Mouse (Mus musculus) lung, embryonic 15.5 days (tissue): ENCODE data around the gene Sf3b3. TPM values are rescaled to one million over a fixed set of nuclear protein-coding genes. Genes with fewer than 3 reads are reported as not detected.
A peak's percentile ranks its signal among the peaks of the same experiment; 100 is the strongest.
"Not testable (repeated sequence)": the region's sequence is repeated elsewhere in the genome, so short reads cannot be mapped to it uniquely, and the experiment has no call there.

Experiments used
- ATAC-seq: fragments of 200-750 bp; cut with Nextera tagmentation; 2 replicates; pipeline ENCODE4 v1.8.0; 2017; ENCODE audit warnings: moderate number of reproducible peaks, borderline replicate concordance; ENCODE audit not compliant: low FRiP score, low TSS enrichment; ENCODE audit errors: extremely low read depth
- H3K27ac ChIP-seq: fragments of 300-500 bp; sonication (generic); 2 replicates; pipeline ENCODE4 v1.5.1; 2015; ENCODE audit warnings: moderate library complexity, mild to moderate bottlenecking, inconsistent platforms
- H3K27me3 ChIP-seq: fragments of 300-500 bp; sonication (generic); 2 replicates; pipeline ENCODE4 v1.6.1; 2015; ENCODE audit warnings: inconsistent platforms
- H3K36me3 ChIP-seq: fragments of 300-500 bp; sonication (generic); 2 replicates; pipeline ENCODE4 v1.6.1; 2015; ENCODE audit warnings: inconsistent platforms
- H3K4me1 ChIP-seq: fragments of 300-500 bp; sonication (generic); 2 replicates; pipeline ENCODE4 v1.6.1; 2015; ENCODE audit warnings: inconsistent platforms
- H3K4me2 ChIP-seq: fragments of 300-500 bp; sonication (generic); 2 replicates; pipeline ENCODE4 v1.6.1; 2015; ENCODE audit warnings: inconsistent platforms, mild to moderate bottlenecking, moderate library complexity
- H3K4me3 ChIP-seq: fragments of 300-500 bp; sonication (generic); 2 replicates; pipeline ENCODE4 v1.5.1; 2015; ENCODE audit warnings: mild to moderate bottlenecking, inconsistent platforms
- H3K9ac ChIP-seq: fragments of 300-500 bp; sonication (generic); 2 replicates; pipeline ENCODE4 v1.6.1; 2015; ENCODE audit warnings: inconsistent platforms
- H3K9me3 ChIP-seq: fragments of 300-500 bp; sonication (generic); 2 replicates; pipeline ENCODE4 v1.6.1; 2016; ENCODE audit warnings: inconsistent platforms
- WGBS: fragments of 180-500 bp; shearing (Covaris S2); methylation state at CpG from one replicate; pipeline ENCODE4 v1.1.7; 2015; 5-methylcytosine and 5-hydroxymethylcytosine counted together
- polyA plus RNA-seq: library from polyadenylated mRNA; unstranded; fragments of >200 nt; fragmentation: Nextera tagmentation; extraction: Ambion mirVana; gene quantifications from 2 replicates; pipeline ENCODE4 v1.2.1, GENCODE M21; 2015

Sf3b3 gene
- polyA plus RNA-seq, 1 experiment from 2014 or later, result 146 TPM

DNA sequence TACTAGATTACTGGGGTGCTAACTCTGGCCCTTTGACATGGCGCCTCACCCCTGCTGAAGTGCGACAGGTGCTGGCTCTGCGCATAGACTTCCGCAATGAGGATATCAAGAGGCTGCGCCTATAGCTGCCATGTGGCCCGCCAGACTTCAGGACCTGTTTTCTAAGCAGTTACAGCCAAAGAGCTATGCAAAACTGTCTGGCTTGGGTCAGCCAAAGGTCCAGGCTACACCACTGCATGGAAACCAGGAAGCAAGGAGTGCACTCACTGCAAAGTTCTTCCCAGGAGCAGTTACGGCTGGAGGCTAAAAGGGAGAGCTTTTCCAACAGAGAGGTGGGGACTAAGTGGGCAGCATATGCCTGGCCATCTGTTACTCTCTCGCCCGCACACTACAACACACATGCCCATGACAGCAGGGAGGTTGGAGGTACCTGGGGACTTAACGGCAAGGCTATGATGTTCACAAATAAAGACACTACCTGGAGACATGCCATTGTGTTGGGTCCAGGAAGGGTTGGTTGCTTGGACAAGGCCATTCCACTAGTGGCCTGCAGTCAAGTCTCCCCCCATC lies 35.2 kb upstream of the Sf3b3 start:
- Histone ChIP-seq H3K27ac (no peak overlapping the region), H3K27me3 (no peaks in the 10 kb centered on the region), H3K36me3 (peaks cover 72% of the 10 kb centered on the region), H3K4me3 (no peak overlapping the region), H3K4me1 (no peaks in the 10 kb centered on the region), H3K9ac (no peak overlapping the region), H3K4me2 (no peak overlapping the region), H3K9me3 (no peaks in the 10 kb centered on the region)
- ATAC-seq, result no peak
- WGBS, result 91% methylated on average over 10 of the region's 10 CpGs

DNA sequence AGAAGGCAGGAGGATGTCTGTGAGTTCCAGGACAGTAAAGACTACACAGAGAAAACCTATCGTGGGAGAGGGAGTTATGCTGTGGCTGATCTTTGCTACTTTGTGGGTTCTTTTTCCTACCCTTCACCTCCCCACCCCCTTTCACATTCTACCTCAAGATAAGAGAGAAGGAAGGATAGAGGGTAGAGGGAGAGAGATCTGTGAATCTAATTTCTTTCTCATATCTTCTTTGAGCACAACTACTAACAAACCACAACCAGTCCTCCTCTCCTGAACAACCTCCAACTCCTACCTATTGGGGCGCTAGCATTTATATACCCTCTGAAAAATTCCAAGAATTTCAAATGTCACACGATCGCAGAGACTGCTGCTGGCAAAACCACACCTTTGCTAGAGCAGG lies 31.3 kb upstream of the Sf3b3 start:
- H3K9me3 ChIP-seq, result no peaks in the 10 kb centered on the region
- no peaks in the 10 kb centered on the region for H3K27me3 ChIP-seq
- peaks cover 83% of the 10 kb centered on the region for H3K36me3 ChIP-seq
- H3K4me3 ChIP-seq, result no peak overlapping the region
- H3K27ac ChIP-seq, result no peak overlapping the region
- H3K9ac ChIP-seq, result no peak overlapping the region
- no peaks in the 10 kb centered on the region for H3K4me1 ChIP-seq
- ATAC-seq, result no peak
- H3K4me2 ChIP-seq, result no peak overlapping the region
- 83% methylated on average over 4 of the region's 4 CpGs for WGBS

DNA sequence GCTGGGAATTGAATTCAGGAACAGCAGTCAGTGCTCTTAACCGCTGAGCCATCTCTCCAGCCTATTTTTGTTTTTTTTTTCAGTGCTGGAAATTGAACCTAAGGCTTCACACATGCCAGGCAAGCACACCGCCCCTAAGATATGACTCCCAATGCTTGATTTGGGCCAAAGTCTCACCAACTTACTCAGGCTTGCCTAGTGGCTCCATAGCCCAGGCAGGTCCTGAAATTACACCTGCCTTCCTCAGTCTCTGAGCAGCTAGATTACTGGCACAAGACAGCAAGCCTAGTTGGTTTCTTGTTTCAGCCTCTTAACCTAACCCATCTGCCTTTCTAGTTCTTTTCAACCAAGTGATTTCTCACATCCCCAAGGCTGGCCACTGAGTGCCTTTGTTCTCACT lies 23.9 kb upstream of the Sf3b3 start:
- Histone ChIP-seq H3K4me2 (no peak overlapping the region), H3K36me3 (peaks cover 89% of the 10 kb centered on the region), H3K27me3 (no peaks in the 10 kb centered on the region), H3K9me3 (no peaks in the 10 kb centered on the region), H3K4me1 (no peaks in the 10 kb centered on the region), H3K27ac (no peak overlapping the region), H3K9ac (no peak overlapping the region), H3K4me3 (no peak overlapping the region)
- WGBS, result 89% methylated on average over 2 of the region's 2 CpGs
- no peak for ATAC-seq

DNA sequence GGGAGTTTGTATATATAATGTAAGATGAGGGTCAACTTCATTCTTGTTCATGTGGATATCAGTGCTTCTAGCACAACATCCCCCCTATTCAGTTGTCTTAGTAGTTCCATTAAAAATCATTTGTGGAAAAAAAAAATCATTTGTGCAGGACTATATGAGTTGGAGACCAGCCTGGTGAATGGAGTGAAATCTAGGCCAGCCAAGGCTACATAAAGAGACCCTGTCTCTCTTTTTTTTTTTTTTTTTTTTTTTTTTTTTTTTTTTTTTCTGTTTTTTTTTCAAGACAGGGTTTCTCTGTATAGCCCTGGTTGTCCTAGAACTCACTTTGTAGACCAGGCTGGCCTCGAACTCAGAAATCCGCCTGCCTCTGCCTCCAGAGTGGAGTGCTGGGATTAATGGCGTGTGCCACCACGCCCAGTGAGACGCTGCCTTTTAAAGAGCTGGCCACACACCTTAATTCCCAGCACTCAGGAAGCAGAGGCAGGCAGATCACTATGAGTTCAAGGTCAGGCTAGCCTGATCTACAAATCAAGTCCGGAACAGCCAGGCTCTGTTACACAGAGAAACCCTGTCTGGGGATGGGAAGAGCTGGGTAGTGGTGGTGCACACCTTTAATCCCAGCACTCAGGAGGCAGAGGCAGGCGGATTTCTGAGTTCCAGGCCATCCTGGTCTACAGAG lies 14.9 kb upstream of the Sf3b3 start:
- WGBS, result 96% methylated on average over 7 of the region's 7 CpGs
- H3K27me3 ChIP-seq, H3K9me3 ChIP-seq: not testable (repeated sequence)

DNA sequence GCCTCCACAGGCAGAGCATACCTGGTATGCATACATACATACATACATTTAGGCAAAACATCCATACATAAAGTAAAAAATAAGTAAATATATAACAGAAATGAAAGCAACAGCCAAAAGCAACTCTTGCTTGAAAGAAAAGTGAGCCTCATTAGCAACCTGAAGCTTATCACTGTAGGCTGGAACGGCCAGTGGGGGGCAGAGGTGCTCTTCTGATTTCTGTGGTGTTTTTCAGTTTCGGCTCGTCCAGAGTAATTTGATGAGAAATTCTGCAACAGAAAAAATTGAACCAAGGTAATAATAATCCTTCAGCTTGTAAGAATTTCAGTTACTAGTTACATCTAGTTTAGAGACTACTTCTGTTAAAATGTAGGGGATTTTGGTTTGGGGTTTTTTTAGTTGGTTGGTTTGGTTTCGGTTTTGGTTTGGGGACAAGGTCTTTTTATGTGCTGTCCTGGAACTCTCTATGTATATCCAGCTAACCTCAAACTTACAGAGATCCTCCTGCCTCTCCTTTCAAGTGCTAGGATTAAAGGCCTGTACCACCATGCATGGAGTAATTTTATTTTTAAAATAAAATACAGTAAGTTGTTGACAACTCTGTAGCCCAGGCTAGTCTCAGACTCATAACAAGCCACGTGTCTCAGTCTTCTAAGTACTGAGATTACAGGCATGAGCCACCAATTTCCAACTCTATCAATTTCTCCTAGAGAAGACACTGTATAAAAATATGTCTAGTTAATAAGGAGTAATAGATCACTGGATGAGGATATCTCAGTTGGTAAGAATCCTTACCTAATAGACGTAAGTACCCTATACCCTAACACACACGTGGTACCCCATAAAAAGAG lies 13.3 kb upstream of the Sf3b3 start:
- Histone ChIP-seq H3K36me3 (peaks cover 85% of the 10 kb centered on the region), H3K9me3 (no peaks in the 10 kb centered on the region), H3K9ac (no peak overlapping the region), H3K27me3 (no peaks in the 10 kb centered on the region), H3K4me1 (no peaks in the 10 kb centered on the region), H3K4me3 (no peak overlapping the region), H3K4me2 (no peak overlapping the region), H3K27ac (no peak overlapping the region)
- WGBS, result 74% methylated on average over 7 of the region's 7 CpGs
- no peak for ATAC-seq

More for the DNA sequence above, 14.9 kb upstream of the Sf3b3 start:
- ATAC-seq, H3K4me1 ChIP-seq, H3K4me2 ChIP-seq, H3K4me3 ChIP-seq, H3K27ac ChIP-seq, H3K9ac ChIP-seq: not testable (repeated sequence)
- H3K36me3 ChIP-seq, result peaks cover 92% of the 10 kb centered on the region

DNA sequence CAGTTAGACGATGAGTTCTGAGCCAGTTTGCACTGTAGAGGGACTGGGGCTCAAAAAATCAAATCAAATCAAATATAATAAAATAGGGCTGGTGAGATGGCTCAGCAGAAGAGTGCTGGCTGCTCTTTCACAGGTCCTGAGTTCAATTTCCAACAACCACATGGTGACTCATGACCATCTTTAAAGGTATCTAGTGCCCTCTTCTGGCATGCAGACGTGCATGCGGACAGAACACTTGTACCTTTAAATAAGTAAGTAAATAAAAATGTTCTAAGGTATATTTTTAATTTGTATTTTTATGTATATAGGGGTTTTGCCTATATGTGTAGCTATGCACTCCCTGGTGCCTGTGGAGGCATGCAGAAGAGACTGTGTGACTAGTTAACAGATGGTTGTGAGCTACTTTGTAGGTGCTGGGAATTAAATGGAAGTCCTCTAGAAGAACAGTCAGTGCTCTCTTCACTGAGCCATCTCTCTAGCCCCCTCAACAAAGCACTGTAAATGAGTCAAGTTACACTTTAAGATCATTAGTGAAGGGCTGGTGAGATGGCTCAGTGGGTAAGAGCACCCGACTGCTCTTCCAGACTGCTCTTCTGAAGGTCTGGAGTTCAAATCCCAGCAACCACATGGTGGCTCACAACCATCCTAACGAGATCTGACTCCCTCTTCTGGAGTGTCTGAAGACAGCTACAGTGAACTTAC lies 10.3 kb upstream of the Sf3b3 start:
- H3K4me1 ChIP-seq, result no peaks in the 10 kb centered on the region
- H3K27me3 ChIP-seq, result no peaks in the 10 kb centered on the region
- no peak overlapping the region for H3K4me2 ChIP-seq
- WGBS, result 79% methylated on average over 5 of the region's 5 CpGs
- no peak overlapping the region for H3K4me3 ChIP-seq
- no peak for ATAC-seq
- H3K9ac ChIP-seq, result no peak overlapping the region
- H3K9me3 ChIP-seq, result no peaks in the 10 kb centered on the region
- peaks cover 85% of the 10 kb centered on the region for H3K36me3 ChIP-seq
- no peak overlapping the region for H3K27ac ChIP-seq

DNA sequence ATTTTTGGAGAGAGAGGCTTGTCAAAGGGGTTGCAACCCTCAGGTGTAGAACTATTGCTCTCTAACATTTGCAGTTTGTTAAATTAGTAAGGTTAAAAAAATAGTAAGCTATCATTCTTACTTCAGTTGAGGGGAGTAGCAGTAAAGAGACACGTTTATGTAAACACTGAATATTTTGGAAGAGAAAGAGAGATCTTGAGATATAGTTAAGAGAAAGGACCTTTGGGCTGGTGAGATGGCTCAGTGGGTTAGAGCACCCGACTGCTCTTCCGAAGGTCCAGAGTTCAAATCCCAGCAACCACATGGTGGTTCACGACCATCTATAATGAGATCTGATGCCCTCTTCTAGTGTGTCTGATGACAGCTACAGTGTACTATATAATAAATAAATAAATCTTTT lies 9.5 kb upstream of the Sf3b3 start:
- H3K4me3 ChIP-seq, H3K9me3 ChIP-seq, H3K27me3 ChIP-seq, H3K27ac ChIP-seq, H3K4me2 ChIP-seq, ATAC-seq, H3K4me1 ChIP-seq, H3K9ac ChIP-seq: not testable (repeated sequence)
- WGBS, result 95% methylated on average over 4 of the region's 4 CpGs
- H3K36me3 ChIP-seq, result peaks cover 84% of the 10 kb centered on the region

DNA sequence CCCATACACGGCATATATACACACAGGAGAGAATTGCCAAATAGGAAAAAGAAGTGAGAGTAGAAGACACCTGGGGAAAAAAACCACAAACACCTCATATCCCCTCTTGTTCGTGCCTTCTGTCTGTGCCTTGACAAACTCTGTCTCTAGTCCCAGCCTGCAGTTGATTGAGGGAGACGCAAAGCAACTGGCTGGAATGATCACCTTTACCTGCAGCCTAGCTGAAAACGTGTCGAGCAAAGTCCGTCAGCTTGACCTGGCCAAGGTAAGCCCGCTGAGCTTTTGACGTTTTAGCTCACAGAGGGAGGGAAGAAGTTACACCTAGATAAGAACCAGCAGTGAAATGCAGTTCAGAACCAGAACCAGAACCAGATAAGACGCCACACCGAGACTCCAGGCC lies 4.6 kb upstream of the Sf3b3 start:
- no peak for ATAC-seq
- Histone ChIP-seq H3K4me1 (peaks cover 13% of the 10 kb centered on the region), H3K27ac (no peak overlapping the region), H3K4me3 (no peak overlapping the region), H3K4me2 (no peak overlapping the region), H3K36me3 (peaks cover 56% of the 10 kb centered on the region), H3K9me3 (no peaks in the 10 kb centered on the region), H3K27me3 (no peaks in the 10 kb centered on the region), H3K9ac (no peak overlapping the region)
- WGBS, result 93% methylated on average over 10 of the region's 10 CpGs

DNA sequence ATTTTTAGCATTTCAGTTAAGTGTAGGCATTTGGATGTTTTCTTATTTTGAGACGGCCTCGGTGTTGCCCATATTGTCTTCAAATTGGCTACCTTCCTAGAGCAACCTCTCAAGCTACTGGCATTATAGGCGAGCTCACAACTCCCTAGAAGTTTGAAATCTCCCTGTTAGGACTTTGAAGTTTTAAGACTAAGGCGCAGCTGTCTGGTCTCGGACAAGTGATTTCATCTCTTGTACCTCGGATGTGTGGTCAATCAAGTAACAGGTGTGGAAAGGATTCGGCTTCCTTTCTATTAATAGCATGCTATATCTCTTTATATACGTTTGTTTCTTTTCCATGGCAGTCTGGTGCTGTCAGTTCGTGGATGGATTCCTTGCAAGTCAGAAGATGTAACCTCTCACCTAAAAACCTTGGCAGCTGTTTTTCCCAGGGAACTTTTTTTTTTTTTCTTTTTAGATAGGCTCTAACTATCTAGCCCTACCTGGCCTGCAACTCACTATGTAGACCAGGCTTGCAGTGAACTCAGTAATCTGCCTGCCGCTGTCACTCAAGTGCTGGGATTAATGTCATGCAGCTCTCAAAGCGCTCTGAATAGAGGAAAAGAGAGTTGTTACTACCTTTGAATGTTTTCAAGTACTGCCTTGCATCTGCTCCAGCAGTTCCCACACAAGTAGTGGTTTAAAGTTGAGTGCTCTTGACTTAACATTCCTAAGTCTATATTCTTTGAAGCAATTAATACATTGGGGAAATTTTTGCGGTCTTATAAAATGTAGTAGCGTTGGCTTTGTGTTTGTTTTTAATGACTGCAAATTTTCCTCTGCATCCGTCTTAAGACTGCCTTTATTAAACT lies 1.3 kb upstream of the Sf3b3 start:
- 0 out of 2 replicates have a peak overlapping the region, but pooled peaks have one; percentile 84 for H3K27ac ChIP-seq
- H3K9me3 ChIP-seq, result no peaks in the 10 kb centered on the region
- H3K4me3 ChIP-seq, result peak overlapping the region; percentile 64
- 45% methylated on average over 14 of the region's 14 CpGs for WGBS
- H3K4me1 ChIP-seq, result peaks cover 28% of the 10 kb centered on the region
- ATAC-seq, result no peak
- peak overlapping the region; percentile 77 for H3K9ac ChIP-seq
- peak overlapping the region; percentile 73 for H3K4me2 ChIP-seq
- H3K27me3 ChIP-seq, result no peaks in the 10 kb centered on the region
- peaks cover 50% of the 10 kb centered on the region for H3K36me3 ChIP-seq

DNA sequence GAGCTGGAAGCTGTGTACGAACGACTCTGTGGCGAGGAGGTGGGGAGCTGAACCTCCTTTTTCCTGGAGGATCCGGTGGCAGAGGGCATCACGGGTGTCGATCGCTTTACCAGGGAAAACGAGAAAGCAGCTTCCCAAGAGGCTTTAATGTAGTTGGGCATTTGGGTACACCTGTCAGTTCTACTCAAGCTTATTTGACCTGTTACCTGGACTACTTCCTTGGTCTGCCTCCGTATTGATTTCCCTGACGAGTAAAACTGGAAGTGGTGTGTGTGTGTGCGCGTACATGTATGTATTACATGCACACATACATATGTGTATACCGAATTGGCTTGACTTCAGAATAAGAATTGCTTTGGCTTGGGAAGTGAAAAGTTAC lies 573 bp upstream of the Sf3b3 start:
- Histone ChIP-seq H3K27me3 (no peaks in the 10 kb centered on the region), H3K4me3 (peak overlapping the region; percentile 64), H3K36me3 (peaks cover 50% of the 10 kb centered on the region), H3K27ac (peak overlapping the region; percentile 84), H3K4me2 (peak overlapping the region; percentile 73), H3K4me1 (peaks cover 28% of the 10 kb centered on the region), H3K9me3 (no peaks in the 10 kb centered on the region), H3K9ac (peak overlapping the region; percentile 77)
- ATAC-seq, result peak; percentile 6; the same call in 1 of the 2 replicates
- WGBS, result under 1% methylated on average over 13 of the region's 13 CpGs

DNA sequence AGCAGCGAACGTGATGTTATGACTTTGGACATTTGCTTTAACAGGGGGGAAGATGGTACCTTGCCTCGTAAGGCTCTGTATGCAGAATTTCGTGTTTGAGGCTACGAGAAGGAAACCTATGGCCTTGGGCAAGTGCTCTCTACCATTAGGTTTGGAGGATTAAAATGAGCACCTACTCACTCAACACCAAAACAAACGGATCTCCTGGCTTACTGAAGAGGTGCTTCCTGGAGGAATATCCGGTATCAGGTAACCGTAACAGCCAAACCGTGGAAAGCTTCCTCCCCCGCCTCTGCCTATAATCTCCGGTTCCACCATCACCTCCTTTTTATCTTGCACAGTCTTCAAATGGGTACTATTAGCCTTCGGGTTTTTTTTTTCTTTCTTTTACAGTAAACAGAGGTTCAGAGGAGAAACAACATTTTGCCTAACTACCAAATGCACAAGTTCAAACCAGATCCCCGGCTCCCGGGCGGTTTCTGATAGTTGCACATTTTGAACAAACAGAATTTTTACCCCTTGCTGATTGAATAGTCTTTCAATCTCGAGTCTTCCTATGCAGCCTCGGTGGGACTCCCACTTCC lies 674 bp downstream of the Sf3b3 start:
- Histone ChIP-seq H3K27me3 (no peaks in the 10 kb centered on the region), H3K4me2 (peak overlapping the region; percentile 73), H3K36me3 (peaks cover 50% of the 10 kb centered on the region), H3K4me3 (peak overlapping the region; percentile 64), H3K9me3 (no peaks in the 10 kb centered on the region), H3K9ac (peak overlapping the region; percentile 96), H3K4me1 (peaks cover 28% of the 10 kb centered on the region), H3K27ac (peak overlapping the region; percentile 84)
- WGBS, result 4% methylated on average over 17 of the region's 17 CpGs
- ATAC-seq, result no peak
